Mouse (Mus musculus): ENCODE data around the gene Ttc7b.

Gene Ttc7b

DNA sequence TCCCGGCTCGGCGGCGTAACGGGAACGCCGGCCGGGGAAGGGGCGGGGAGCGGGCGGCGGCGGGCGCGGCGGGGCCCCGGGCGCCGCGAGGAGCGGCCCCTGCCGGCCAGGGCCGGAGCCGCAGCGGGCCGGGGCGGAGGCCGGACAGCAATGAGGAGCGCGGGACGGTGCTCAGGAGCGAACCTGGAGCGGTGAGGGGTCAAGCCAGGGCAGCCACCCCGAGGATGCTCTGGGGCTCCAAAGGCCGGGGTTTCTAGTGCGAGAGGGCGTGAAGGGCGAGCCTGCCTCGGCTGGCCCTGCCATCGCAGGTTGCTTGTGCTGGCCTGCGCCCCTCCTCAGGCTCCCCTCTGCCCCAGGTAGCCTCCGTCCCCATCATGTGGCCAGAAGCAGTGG, at the start of gene Ttc7b:
Gene Ttc7b (minus strand): TSS at position 33 of the 393 bp plus-strand sequence.
- peak; percentile 56 to 83 for DNase-seq

- DNase-seq: no peak
These were observed 48.2 kb upstream of the Ttc7b start for GRCm38 (mm10) chr12:100568831-100569230.

GRCm38 (mm10) chr12:100568105-100568504, 47.5 kb upstream of the Ttc7b start:
- no peak for DNase-seq

GRCm38 (mm10) chr12:100567627-100568026, 47.0 kb upstream of the Ttc7b start:
- no peak for DNase-seq

GRCm38 (mm10) chr12:100553675-100554074, 33.0 kb upstream of the Ttc7b start:
- no peak for DNase-seq

DNA sequence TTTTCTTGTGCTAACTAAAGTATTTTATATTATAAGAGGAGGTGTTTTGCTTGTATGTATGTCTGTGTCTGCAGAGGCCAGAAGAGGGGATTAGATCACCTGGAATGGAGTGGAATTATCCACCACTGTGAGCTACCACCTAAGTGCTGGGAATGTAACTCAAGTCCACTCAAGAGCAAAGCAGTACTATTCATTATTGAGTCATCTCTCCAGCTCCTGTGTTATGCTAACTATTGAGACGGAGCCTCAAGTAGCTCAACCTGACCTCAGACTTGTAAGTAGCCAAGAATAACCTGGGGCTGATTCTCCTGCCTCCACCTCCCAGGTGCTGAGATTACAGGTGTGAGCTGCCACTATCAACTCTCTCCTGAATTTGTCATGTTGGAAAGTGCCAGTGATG, 31.3 kb upstream of the Ttc7b start:
- DNase-seq: no peak

DNA sequence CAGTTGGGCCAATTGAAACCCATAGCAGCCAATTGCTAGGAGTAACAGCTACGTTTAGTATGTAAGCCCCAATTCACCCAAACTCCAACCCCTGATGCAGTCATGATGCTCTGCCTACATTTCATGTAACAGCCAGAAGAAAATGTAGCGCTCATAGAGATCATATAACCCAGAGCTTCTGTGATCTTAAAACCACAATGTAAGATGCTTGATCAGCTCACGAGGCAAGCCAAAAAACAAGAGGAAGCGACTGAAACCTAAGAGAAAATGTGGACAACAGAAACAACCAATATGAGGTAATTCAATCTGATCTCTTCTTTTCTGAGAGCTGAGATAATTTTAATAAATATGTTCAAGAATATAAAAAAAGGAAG, 23.6 kb upstream of the Ttc7b start:
- DNase-seq: no peak

GRCm38 (mm10) chr12:100543437-100544193, 23.0 kb upstream of the Ttc7b start:
- DNase-seq: no peak

DNA sequence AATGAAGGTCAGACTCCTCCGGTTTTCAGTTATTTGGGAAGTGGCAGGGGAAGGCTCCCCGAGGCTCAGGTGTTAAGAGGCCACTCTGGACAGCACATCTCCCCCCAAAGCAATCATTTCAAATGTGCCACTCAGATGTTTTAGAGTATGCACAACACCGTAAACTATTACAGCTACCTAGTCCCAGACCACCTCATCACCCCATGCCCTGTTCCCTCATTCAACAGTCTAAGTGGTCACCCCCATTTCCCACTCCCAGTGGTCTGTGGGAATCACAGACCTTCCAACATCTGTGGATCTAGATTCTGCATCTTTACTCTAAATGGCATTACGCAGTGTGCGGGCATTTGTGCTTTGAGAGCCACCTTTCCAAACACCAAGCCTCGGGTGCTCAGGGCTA, 21.9 kb upstream of the Ttc7b start:
- DNase-seq: no peak

- no peak for DNase-seq
These were observed 21.4 kb upstream of the Ttc7b start for GRCm38 (mm10) chr12:100542076-100542475.

DNA sequence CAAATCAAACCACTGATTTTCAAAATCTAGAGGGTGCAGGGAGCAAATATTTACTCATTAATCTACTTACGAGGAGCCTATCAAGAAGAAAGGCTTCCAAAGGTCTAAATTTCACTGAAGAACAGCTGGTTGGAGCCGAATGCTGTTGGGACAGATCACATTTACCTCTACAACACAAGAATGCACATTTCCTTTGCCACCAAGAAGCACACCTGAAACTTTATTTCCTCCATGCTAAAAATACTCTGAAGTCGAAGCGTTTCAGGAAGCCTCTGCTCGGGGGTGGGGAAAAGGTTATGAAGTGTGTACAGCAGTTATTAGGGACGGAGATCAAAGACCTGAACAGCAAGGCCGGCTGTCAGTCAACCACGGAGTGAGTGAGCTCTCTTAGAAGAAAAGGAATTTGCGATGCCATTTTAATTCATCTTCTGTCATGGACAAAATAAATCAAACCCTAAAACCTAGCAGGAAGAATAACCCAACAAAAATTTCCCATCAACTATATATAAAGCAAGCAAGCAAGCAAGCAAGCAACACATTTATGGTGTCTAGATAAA, 18.6 kb upstream of the Ttc7b start:
- no peak for DNase-seq

DNA sequence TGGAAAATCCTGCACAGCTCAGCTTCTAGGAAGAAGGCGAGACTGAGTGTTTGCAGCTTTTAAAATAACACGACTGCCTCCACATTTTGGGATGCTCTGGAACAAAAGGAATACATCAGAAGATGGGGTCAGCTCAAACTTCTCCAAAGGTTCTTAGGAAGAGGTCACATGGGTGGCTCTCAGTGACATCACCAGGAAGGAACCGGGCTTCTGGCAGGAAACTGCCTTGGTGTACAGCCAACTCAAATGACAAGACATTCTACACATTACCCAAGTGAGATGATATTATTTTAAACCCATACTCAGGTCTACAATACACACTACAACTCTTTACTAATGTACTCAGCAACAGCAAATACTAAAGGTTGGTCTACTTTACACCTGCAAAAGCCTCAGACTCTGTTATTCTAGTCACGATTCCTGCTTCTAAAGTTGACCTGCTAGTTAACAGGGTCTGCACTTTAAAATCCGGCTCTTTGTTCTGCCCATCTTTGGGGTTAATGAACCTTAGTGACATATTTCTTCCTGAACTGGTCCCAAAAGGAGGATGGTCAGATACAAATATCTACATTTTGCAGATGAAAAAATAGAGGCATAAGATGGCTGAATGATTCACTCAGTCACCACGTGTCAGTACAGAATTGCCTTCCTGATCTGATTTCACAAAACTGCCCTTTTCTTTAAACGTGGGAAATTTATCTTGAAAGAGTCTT, 18.0 kb upstream of the Ttc7b start:
- DNase-seq: peak; percentile 61 to 75

DNA sequence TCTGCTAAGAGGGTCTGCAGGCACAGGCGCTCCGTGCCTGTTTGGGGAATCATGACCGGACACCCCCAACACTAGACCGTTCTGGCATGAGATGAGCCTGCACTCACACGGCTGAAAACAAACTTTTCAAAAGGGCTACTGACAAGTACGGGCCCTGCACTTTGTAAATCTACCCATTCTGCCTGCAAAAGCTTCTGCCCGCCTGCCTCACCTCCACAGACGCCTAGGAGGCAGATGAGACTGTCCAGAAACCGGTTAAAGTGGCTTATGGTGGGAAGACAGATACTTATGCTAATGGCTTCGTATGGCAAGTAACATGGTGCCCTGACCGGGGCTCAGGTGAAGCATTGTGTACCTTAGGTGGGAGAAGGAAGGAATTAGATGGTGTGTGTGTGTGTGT, 16.5 kb upstream of the Ttc7b start:
- no peak for DNase-seq

GRCm38 (mm10) chr12:100535028-100535427, 14.4 kb upstream of the Ttc7b start:
- DNase-seq: no peak

- peak in 1 of 2 experiments; percentile 70 for DNase-seq
These were observed 13.4 kb upstream of the Ttc7b start for GRCm38 (mm10) chr12:100534028-100534427.

DNA sequence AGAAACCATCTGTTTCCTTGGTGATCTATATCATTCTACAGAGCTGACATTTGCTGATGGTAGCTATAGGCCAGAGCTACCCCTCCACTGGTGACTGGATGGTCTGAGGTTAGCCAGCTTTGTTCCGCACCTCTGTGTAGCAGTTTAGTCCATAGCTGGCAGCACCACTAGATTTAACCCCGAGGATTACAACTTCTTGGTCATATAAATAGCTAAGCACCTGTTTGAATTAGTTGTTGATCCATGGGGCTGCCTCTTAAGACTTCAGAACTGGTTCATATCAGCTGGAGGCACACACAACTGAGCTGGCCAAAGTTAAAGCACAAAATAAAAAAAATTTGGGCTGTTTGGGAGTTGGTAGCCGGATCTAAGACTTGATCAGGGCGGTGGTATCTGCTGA, 12.6 kb upstream of the Ttc7b start:
- no peak for DNase-seq

DNA sequence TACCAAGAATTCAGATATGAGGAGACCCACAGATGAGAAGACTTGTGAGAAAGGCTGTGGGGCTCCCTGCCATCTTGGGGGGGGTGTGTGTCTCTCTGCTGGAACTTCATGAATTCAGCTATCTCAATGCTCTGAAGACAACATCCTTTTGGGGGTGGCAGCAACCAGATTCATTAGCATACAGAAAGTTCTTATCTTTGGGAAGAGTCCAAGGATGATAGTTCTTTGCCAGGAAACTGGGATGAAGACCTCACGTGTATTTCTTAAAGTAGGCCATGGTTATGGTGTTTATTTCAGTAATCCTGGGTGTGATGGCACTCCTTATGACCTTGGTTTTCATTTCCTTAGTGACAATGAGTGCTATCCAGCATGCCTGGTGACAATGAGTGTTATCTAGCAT, 11.1 kb upstream of the Ttc7b start:
- DNase-seq: no peak

DNA sequence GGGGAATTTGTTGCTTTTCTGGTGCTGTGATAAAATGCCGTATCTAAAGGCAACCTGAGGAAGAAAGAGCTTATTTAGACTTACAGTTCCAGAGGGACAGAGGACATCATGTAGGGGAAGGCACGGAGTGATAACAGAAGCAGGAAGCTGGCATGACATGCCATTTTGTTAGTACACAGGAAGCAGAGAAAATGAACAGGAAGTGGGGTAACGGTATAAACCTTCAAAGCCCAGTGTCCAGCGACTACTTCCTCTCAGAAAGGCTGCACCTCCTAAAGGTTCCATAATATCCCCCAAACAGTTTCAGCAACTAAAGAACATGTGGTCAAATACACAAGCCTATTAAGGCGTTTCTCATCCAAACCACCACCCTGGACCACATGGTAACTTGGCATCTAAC, 10.2 kb upstream of the Ttc7b start:
- no peak for DNase-seq

- DNase-seq: no peak
These were observed 9.0 kb upstream of the Ttc7b start for GRCm38 (mm10) chr12:100529651-100530050.

DNA sequence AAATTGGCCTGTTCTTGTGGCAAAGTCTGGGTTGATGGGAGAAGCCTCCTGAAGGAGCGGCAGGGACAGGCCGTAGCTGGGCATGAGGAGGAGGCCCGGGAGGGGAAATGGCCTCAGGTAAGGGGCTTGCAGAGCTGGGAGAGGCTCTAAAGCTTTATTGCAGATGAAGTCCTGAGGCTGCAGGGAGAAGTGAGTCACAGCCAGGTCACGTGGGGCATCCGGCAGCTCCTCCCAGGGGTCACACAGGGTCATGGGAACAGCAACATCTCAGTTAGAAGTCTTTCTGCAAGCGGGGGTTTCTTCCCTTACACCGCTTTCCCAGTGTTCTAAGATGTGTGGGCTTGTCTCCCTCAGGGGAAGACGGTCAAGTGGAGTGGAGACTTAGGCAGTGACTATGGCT, 8.5 kb upstream of the Ttc7b start:
- DNase-seq: peak; percentile 68 to 72

GRCm38 (mm10) chr12:100528246-100528645, 7.6 kb upstream of the Ttc7b start:
- DNase-seq: peak; percentile 47 to 53

DNA sequence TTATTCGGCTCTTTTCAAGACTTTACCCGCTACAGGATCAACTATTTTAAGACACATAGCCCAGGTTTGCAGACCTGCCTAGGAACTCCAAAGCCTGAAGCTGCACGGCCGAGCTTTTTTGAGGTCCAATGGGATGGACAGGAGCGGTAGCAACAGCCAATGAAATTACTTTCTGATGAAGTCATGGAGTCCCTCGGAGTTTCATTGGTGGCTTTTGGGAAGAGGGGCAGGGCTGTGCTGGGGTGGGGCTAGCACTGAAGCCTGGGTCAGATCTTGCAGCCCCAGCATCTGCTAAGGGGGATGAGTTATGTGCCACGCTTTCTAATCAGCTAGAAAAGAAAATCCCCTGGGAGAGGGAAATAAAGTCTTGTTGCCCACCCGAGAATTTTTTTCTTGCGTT, 7.1 kb upstream of the Ttc7b start:
- peak; percentile 79 to 84 for DNase-seq

DNA sequence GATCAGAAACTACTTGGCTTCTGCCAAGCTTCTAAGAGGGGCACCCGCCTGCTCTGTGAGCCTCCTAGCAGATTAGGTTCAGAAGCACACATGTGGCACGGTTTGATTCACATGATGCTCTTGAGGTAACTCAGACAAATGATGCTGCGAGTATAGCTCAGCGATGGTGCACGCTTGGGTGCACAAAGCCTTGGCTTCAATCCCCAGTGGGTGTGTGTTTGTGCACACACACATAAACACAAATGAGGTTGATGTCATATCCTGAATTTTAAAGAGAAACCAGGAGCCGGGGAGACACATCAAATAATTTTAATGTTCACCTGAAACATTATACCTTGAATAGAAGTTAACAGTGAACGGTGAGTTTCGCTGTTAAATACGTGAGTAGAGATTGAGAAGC, 6.6 kb upstream of the Ttc7b start:
- no peak for DNase-seq

GRCm38 (mm10) chr12:100525939-100526338, 5.3 kb upstream of the Ttc7b start:
- DNase-seq: no peak
